Mouse (Mus musculus) CD8-positive naive resting alpha-beta T cell, adult 2 months (primary cell): Measurements from ENCODE around the gene Zfp697.
"Not testable (repeated sequence)": the region's sequence is repeated elsewhere in the genome, so short reads cannot be mapped to it uniquely, and the experiment has no call there.

Experiments
- DNase-seq, 2 experiments: peaks; one replicate each; pipeline ENCODE4 v3.0.0; 2022; ENCODE audit warnings: low read depth in 2 of 2, low spot score in 2 of 2

Zfp697 gene

GRCm38 (mm10) chr3:98616786-98617185 lies 234.5 kb downstream of the Zfp697 start:
- not testable (repeated sequence) for DNase-seq

- no peak for DNase-seq
Measured at GRCm38 (mm10) chr3:98629633-98630032, 247.4 kb downstream of the Zfp697 start.

GRCm38 (mm10) chr3:98630152-98630551 lies 247.9 kb downstream of the Zfp697 start, which contains the start of gene Hsd3b5:
Gene Hsd3b5, minus strand, starts transcription at chr3:98630252.
- no peak for DNase-seq

GRCm38 (mm10) chr3:98635145-98635544 lies 252.9 kb downstream of the Zfp697 start:
- DNase-seq = no peak

GRCm38 (mm10) chr3:98680786-98681185 lies 298.5 kb downstream of the Zfp697 start:
- no peak for DNase-seq

GRCm38 (mm10) chr3:98682401-98682800 lies 300.1 kb downstream of the Zfp697 start:
- no peak for DNase-seq

- DNase-seq = no peak
Measured at GRCm38 (mm10) chr3:98720740-98721139, 338.5 kb downstream of the Zfp697 start.

GRCm38 (mm10) chr3:98724376-98724775 lies 342.1 kb downstream of the Zfp697 start, which contains the start of gene Hsd3b2:
Gene Hsd3b2, minus strand, starts transcription at chr3:98724543.
- no peak for DNase-seq

- no peak for DNase-seq
Measured at GRCm38 (mm10) chr3:98726281-98726680, 344.0 kb downstream of the Zfp697 start.

- DNase-seq = no peak
Measured at GRCm38 (mm10) chr3:98733724-98734123, 351.5 kb downstream of the Zfp697 start.

GRCm38 (mm10) chr3:98734340-98734739 lies 352.1 kb downstream of the Zfp697 start:
- DNase-seq = no peak

- not testable (repeated sequence) for DNase-seq
Measured at GRCm38 (mm10) chr3:98741043-98741442, 358.8 kb downstream of the Zfp697 start.

GRCm38 (mm10) chr3:98752171-98752570 lies 369.9 kb downstream of the Zfp697 start:
- DNase-seq = no peak

GRCm38 (mm10) chr3:98756836-98757235 lies 374.6 kb downstream of the Zfp697 start:
- DNase-seq = no peak

GRCm38 (mm10) chr3:98764155-98764554 lies 381.9 kb downstream of the Zfp697 start:
- no peak for DNase-seq

GRCm38 (mm10) chr3:98780921-98781320 lies 398.7 kb downstream of the Zfp697 start:
- DNase-seq = no peak

- no peak for DNase-seq
Measured at GRCm38 (mm10) chr3:98782181-98782868, 400.1 kb downstream of the Zfp697 start.

GRCm38 (mm10) chr3:98786551-98786950 lies 404.3 kb downstream of the Zfp697 start:
- no peak for DNase-seq
